Mouse (Mus musculus) stomach, postnatal 0 days (tissue): ENCODE results near the gene Gm26657.

Experiments used
- CTCF ChIP-seq: IDR thresholded peaks from 2 replicates; pipeline ENCODE4 v1.5.1; 2016; ENCODE audit warnings: antibody characterized with exemption, low read depth, mild to moderate bottlenecking, moderate library complexity
- EP300 ChIP-seq: optimal IDR thresholded peaks from 2 replicates; pipeline ENCODE3; 2016; ENCODE audit warnings: antibody characterized with exemption

DNA sequence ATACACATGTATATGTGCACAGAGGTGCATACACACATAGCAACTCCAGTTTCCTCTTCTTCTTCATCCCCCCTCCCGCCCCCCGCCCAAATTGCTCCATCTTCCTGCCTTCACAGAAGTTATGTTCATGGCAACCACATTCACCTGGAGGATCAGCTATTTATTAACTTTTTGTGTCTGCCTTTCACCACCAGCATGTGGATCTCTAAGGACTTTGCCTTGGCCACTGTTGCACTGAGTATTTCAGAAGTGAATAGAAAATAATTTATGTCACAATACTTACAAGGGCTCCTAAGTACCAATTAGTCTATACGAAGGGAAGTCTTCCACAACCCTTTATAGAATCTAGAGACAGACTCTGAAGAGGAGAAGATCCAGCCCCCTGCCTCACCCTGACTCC lies 21.9 kb upstream of the Gm26657 start:
- no peak for TF ChIP-seq CTCF
- TF ChIP-seq EP300 = no peak
